Mouse (Mus musculus) forebrain, embryonic 12.5 days (tissue): ENCODE measurements at regions not wholly inside any gene's neighbourhood (a gene's known extent, or its start where the extent isn't known, plus 50 kb on each side); places are given as distances from the start of the nearest gene placed in this dataset.

Experiments
- ATAC-seq: fragments of 200-750 bp; cut with Nextera tagmentation; 2 replicates; pipeline ENCODE4 v1.8.0; 2017; ENCODE audit warnings: moderate TSS enrichment; ENCODE audit not compliant: low FRiP score
- H3K27ac ChIP-seq: fragments of 300-500 bp; sonication (generic); 2 replicates; pipeline ENCODE4 v1.5.1; 2016; ENCODE audit warnings: mild to moderate bottlenecking
- H3K27me3 ChIP-seq: fragments of 300-500 bp; sonication (generic); 2 replicates; pipeline ENCODE4 v1.6.1; 2016; ENCODE audit warnings: mild to moderate bottlenecking
- H3K36me3 ChIP-seq: fragments of 300-500 bp; sonication (generic); replicated peaks from 2 replicates; pipeline ENCODE4 v1.6.1; 2016; ENCODE audit warnings: mild to moderate bottlenecking
- H3K4me1 ChIP-seq: fragments of 300-500 bp; sonication (generic); 2 replicates; pipeline ENCODE4 v1.6.1; 2016
- H3K4me2 ChIP-seq: fragments of 300-500 bp; sonication (generic); 2 replicates; pipeline ENCODE4 v1.6.1; 2016; ENCODE audit warnings: mild to moderate bottlenecking, moderate library complexity
- H3K4me3 ChIP-seq: fragments of 300-500 bp; sonication (generic); replicated peaks from 2 replicates; pipeline ENCODE4 v1.5.1; 2016; ENCODE audit warnings: mild to moderate bottlenecking
- H3K9ac ChIP-seq: fragments of 300-500 bp; sonication (generic); 2 replicates; pipeline ENCODE4 v1.6.1; 2016; ENCODE audit warnings: mild to moderate bottlenecking
- H3K9me3 ChIP-seq: fragments of 300-500 bp; sonication (generic); 2 replicates; pipeline ENCODE4 v1.6.1; 2016
- WGBS: fragments of 180-500 bp; shearing (Covaris S2); methylation state at CpG from one replicate; pipeline ENCODE4 v1.1.7; 2016; 5-methylcytosine and 5-hydroxymethylcytosine counted together

- Histone ChIP-seq H3K4me3 (no peak overlapping the region), H3K4me2 (no peak overlapping the region)
- 91% methylated on average over 2 of the region's 2 CpGs for WGBS
Measured at GRCm38 (mm10) chr3:148419462-148420074, 570.8 kb downstream of the Adgrl2 start.

GRCm38 (mm10) chr3:148418067-148418466 is 572.3 kb downstream of the Adgrl2 start:
- no peaks in the 10 kb centered on the region for H3K36me3 ChIP-seq
- peaks cover 8% of the 10 kb centered on the region for H3K4me1 ChIP-seq
- H3K27me3 ChIP-seq = 0 out of 2 replicates have a peak, but pooled peaks cover 3% of the 10 kb centered on the region
- H3K9me3 ChIP-seq = no peaks in the 10 kb centered on the region
- H3K4me3 ChIP-seq = no peak overlapping the region
- no peak overlapping the region for H3K27ac ChIP-seq
- no peak overlapping the region for H3K4me2 ChIP-seq
- no peak for ATAC-seq
- H3K9ac ChIP-seq = no peak overlapping the region
- 29% methylated on average over 6 of the region's 6 CpGs for WGBS

More at GRCm38 (mm10) chr3:148419462-148420074, 570.8 kb downstream of the Adgrl2 start:
- Histone ChIP-seq H3K9ac (no peak overlapping the region), H3K9me3 (no peaks in the 10 kb centered on the region), H3K27ac (no peak overlapping the region), H3K27me3 (0 out of 2 replicates have a peak, but pooled peaks cover 3% of the 10 kb centered on the region), H3K4me1 (peaks cover 16% of the 10 kb centered on the region), H3K36me3 (no peaks in the 10 kb centered on the region)
- ATAC-seq = no peak

- H3K4me1 ChIP-seq = peaks cover 8% of the 10 kb centered on the region
- H3K27ac ChIP-seq = no peak overlapping the region
- H3K27me3 ChIP-seq = 0 out of 2 replicates have a peak, but pooled peaks cover 3% of the 10 kb centered on the region
- no peak overlapping the region for H3K4me3 ChIP-seq
- no peak overlapping the region for H3K9ac ChIP-seq
- 86% methylated on average over 7 of the region's 7 CpGs for WGBS
- H3K4me2 ChIP-seq = no peak overlapping the region
- no peaks in the 10 kb centered on the region for H3K36me3 ChIP-seq
- H3K9me3 ChIP-seq = no peaks in the 10 kb centered on the region
- ATAC-seq = no peak
Measured at GRCm38 (mm10) chr3:148415443-148415842, 574.9 kb downstream of the Adgrl2 start.

- Histone ChIP-seq H3K4me3 (no peak overlapping the region), H3K4me2 (no peak overlapping the region), H3K36me3 (no peaks in the 10 kb centered on the region), H3K27ac (no peak overlapping the region), H3K4me1 (peaks cover 6% of the 10 kb centered on the region), H3K9ac (no peak overlapping the region), H3K27me3 (no peaks in the 10 kb centered on the region), H3K9me3 (no peaks in the 10 kb centered on the region)
- ATAC-seq = no peak
- WGBS = 92% methylated on average over 1 of the region's 1 CpGs
Measured at GRCm38 (mm10) chr3:148413027-148413426, 577.3 kb downstream of the Adgrl2 start.

- no peak overlapping the region for H3K9ac ChIP-seq
- H3K4me3 ChIP-seq = no peak overlapping the region
- no peaks in the 10 kb centered on the region for H3K9me3 ChIP-seq
- no peak overlapping the region for H3K27ac ChIP-seq
- no peaks in the 10 kb centered on the region for H3K27me3 ChIP-seq
- H3K4me1 ChIP-seq = no peaks in the 10 kb centered on the region
- no peaks in the 10 kb centered on the region for H3K36me3 ChIP-seq
- WGBS = 92% methylated on average over 1 of the region's 1 CpGs
- no peak for ATAC-seq
- no peak overlapping the region for H3K4me2 ChIP-seq
Measured at GRCm38 (mm10) chr3:148412191-148412590, 578.2 kb downstream of the Adgrl2 start.

GRCm38 (mm10) chr3:148398349-148398748 is 592.0 kb downstream of the Adgrl2 start:
- WGBS = 48% methylated on average over 7 of the region's 7 CpGs
- H3K9ac ChIP-seq = no peak overlapping the region
- no peaks in the 10 kb centered on the region for H3K4me1 ChIP-seq
- no peaks in the 10 kb centered on the region for H3K36me3 ChIP-seq
- H3K4me2 ChIP-seq = no peak overlapping the region
- no peaks in the 10 kb centered on the region for H3K9me3 ChIP-seq
- H3K27me3 ChIP-seq = no peaks in the 10 kb centered on the region
- no peak for ATAC-seq
- no peak overlapping the region for H3K4me3 ChIP-seq
- no peak overlapping the region for H3K27ac ChIP-seq

- no peaks in the 10 kb centered on the region for H3K36me3 ChIP-seq
- 82% methylated on average over 6 of the region's 6 CpGs for WGBS
- no peak overlapping the region for H3K27ac ChIP-seq
- no peak overlapping the region for H3K9ac ChIP-seq
- no peak overlapping the region for H3K4me3 ChIP-seq
- H3K9me3 ChIP-seq = no peaks in the 10 kb centered on the region
- no peak overlapping the region for H3K4me2 ChIP-seq
- no peak for ATAC-seq
- no peaks in the 10 kb centered on the region for H3K4me1 ChIP-seq
- H3K27me3 ChIP-seq = no peaks in the 10 kb centered on the region
Measured at GRCm38 (mm10) chr3:148387550-148387949, 602.8 kb downstream of the Adgrl2 start.

GRCm38 (mm10) chr3:148385712-148386111 is 604.6 kb downstream of the Adgrl2 start:
- H3K4me2 ChIP-seq = no peak overlapping the region
- H3K9me3 ChIP-seq = no peaks in the 10 kb centered on the region
- ATAC-seq = no peak
- no peak overlapping the region for H3K27ac ChIP-seq
- H3K36me3 ChIP-seq = no peaks in the 10 kb centered on the region
- no peaks in the 10 kb centered on the region for H3K4me1 ChIP-seq
- H3K9ac ChIP-seq = no peak overlapping the region
- 95% methylated on average over 7 of the region's 7 CpGs for WGBS
- no peaks in the 10 kb centered on the region for H3K27me3 ChIP-seq
- H3K4me3 ChIP-seq = no peak overlapping the region

GRCm38 (mm10) chr3:148381057-148381456 is 609.3 kb downstream of the Adgrl2 start:
- Histone ChIP-seq H3K9ac (no peak overlapping the region), H3K27me3 (no peaks in the 10 kb centered on the region), H3K9me3 (no peaks in the 10 kb centered on the region), H3K36me3 (no peaks in the 10 kb centered on the region), H3K4me2 (no peak overlapping the region), H3K27ac (no peak overlapping the region), H3K4me1 (no peaks in the 10 kb centered on the region), H3K4me3 (no peak overlapping the region)
- no peak for ATAC-seq
- WGBS = 94% methylated on average over 1 of the region's 1 CpGs

GRCm38 (mm10) chr3:148363331-148363730 is 627.0 kb downstream of the Adgrl2 start:
- Histone ChIP-seq H3K36me3 (no peaks in the 10 kb centered on the region), H3K4me2 (no peak overlapping the region), H3K27ac (no peak overlapping the region), H3K27me3 (no peaks in the 10 kb centered on the region), H3K4me1 (no peaks in the 10 kb centered on the region), H3K9me3 (no peaks in the 10 kb centered on the region), H3K4me3 (no peak overlapping the region), H3K9ac (no peak overlapping the region)
- no peak for ATAC-seq
- 89% methylated on average over 5 of the region's 5 CpGs for WGBS

- no peaks in the 10 kb centered on the region for H3K36me3 ChIP-seq
- H3K9ac ChIP-seq = no peak overlapping the region
- no peak for ATAC-seq
- WGBS = 51% methylated on average over 2 of the region's 2 CpGs
- H3K27ac ChIP-seq = no peak overlapping the region
- H3K9me3 ChIP-seq = no peaks in the 10 kb centered on the region
- no peak overlapping the region for H3K4me2 ChIP-seq
- no peaks in the 10 kb centered on the region for H3K4me1 ChIP-seq
- no peak overlapping the region for H3K4me3 ChIP-seq
- no peaks in the 10 kb centered on the region for H3K27me3 ChIP-seq
Measured at GRCm38 (mm10) chr3:148362453-148362864, 627.9 kb downstream of the Adgrl2 start.

- Histone ChIP-seq H3K27me3 (no peaks in the 10 kb centered on the region), H3K27ac (peak overlapping the region; percentile 79), H3K4me3 (no peak overlapping the region), H3K9me3 (no peaks in the 10 kb centered on the region), H3K4me2 (peak overlapping the region; percentile 33), H3K9ac (peak overlapping the region; percentile 12; the same call in 1 of the 2 replicates), H3K36me3 (no peaks in the 10 kb centered on the region), H3K4me1 (peaks cover 17% of the 10 kb centered on the region)
- peak; percentile 83 for ATAC-seq
- 3% methylated on average over 10 of the region's 10 CpGs for WGBS
Measured at GRCm38 (mm10) chr3:148343633-148344361, 646.6 kb downstream of the Adgrl2 start.

GRCm38 (mm10) chr3:148343256-148343632 is 647.1 kb downstream of the Adgrl2 start:
- H3K27ac ChIP-seq = peak overlapping the region; percentile 79
- 1% methylated on average over 3 of the region's 3 CpGs for whole genome bisulfite sequencing
- H3K4me2 ChIP-seq = no peak overlapping the region
- peak; percentile 69 for ATAC-seq
- no peak overlapping the region for H3K4me3 ChIP-seq
- H3K36me3 ChIP-seq = no peaks in the 10 kb centered on the region
- H3K9me3 ChIP-seq = no peaks in the 10 kb centered on the region
- H3K9ac ChIP-seq = no peak overlapping the region
- no peaks in the 10 kb centered on the region for H3K27me3 ChIP-seq
- H3K4me1 ChIP-seq = peaks cover 17% of the 10 kb centered on the region
